Mouse (Mus musculus) midbrain, embryonic 11.5 days (tissue): ENCODE results near the gene Polr2a. TPM values are rescaled to one million over a fixed set of nuclear protein-coding genes. Genes with fewer than 3 reads are reported as not detected.
A peak's percentile ranks its signal among the peaks of the same experiment; 100 is the strongest.
"Not testable (repeated sequence)": the region's sequence is repeated elsewhere in the genome, so short reads cannot be mapped to it uniquely, and the experiment has no call there.

Experiments
- ATAC-seq: fragments of 200-750 bp; cut with Nextera tagmentation; 2 replicates; pipeline ENCODE4 v1.8.0; 2017; ENCODE audit warnings: moderate TSS enrichment, moderate library complexity; ENCODE audit not compliant: low FRiP score
- DNase-seq: peaks from one replicate; pipeline ENCODE4 v3.0.0; 2015; ENCODE audit warnings: low spot score; ENCODE audit errors: missing footprints
- H3K27ac ChIP-seq: fragments of 300-500 bp; sonication (generic); 2 replicates; pipeline ENCODE4 v1.5.1; 2014; ENCODE audit warnings: low read depth, low read length
- H3K27me3 ChIP-seq: fragments of 300-500 bp; sonication (generic); 2 replicates; pipeline ENCODE4 v1.6.1; 2014; ENCODE audit warnings: mild to moderate bottlenecking, low read length, moderate library complexity, mixed read lengths; ENCODE audit not compliant: control insufficient read depth, insufficient read depth
- H3K36me3 ChIP-seq: fragments of 300-500 bp; sonication (generic); 2 replicates; pipeline ENCODE4 v1.6.1; 2014; ENCODE audit warnings: mild to moderate bottlenecking, low read length, moderate library complexity, mixed read lengths; ENCODE audit not compliant: control insufficient read depth, insufficient read depth
- H3K4me1 ChIP-seq: fragments of 300-500 bp; sonication (generic); 2 replicates; pipeline ENCODE4 v1.6.1; 2014; ENCODE audit warnings: low read length; ENCODE audit not compliant: control insufficient read depth, insufficient read depth
- H3K4me2 ChIP-seq: fragments of 300-500 bp; sonication (generic); 2 replicates; pipeline ENCODE4 v1.6.1; 2014; ENCODE audit warnings: mild to moderate bottlenecking, moderate library complexity
- H3K4me3 ChIP-seq: fragments of 300-500 bp; sonication (generic); 2 replicates; pipeline ENCODE4 v1.5.1; 2014; ENCODE audit warnings: low read depth, low read length
- H3K9ac ChIP-seq: fragments of 300-500 bp; sonication (generic); 2 replicates; pipeline ENCODE4 v1.6.1; 2014; ENCODE audit warnings: low read length
- H3K9me3 ChIP-seq: fragments of 300-500 bp; sonication (generic); 2 replicates; pipeline ENCODE4 v1.6.1; 2016; ENCODE audit warnings: low read length; ENCODE audit not compliant: control insufficient read depth
- WGBS: fragments of 180-500 bp; shearing (Covaris S2); extraction: QIAGEN DNeasy Blood & Tissue Kit; methylation state at CpG from one replicate; pipeline ENCODE4 v1.1.7; 2014; 5-methylcytosine and 5-hydroxymethylcytosine counted together
- polyA plus RNA-seq: library from polyadenylated mRNA; unstranded; fragments of >200 nt; fragmentation: Nextera tagmentation; extraction: Ambion mirVana; gene quantifications from 2 replicates; pipeline ENCODE4 v1.2.1, GENCODE M21; 2014

The Polr2a gene
- polyA plus RNA-seq, 1 experiment from 2014 or later, result 54.1 TPM

- DNase-seq, H3K4me3 ChIP-seq, H3K27me3 ChIP-seq, H3K9ac ChIP-seq, H3K9me3 ChIP-seq, H3K27ac ChIP-seq, H3K4me2 ChIP-seq, H3K4me1 ChIP-seq, ATAC-seq: not testable (repeated sequence)
- peaks cover 20% of the 10 kb centered on the region for H3K36me3 ChIP-seq
- 70% methylated on average over 3 of the region's 3 CpGs for WGBS
Measured at GRCm38 (mm10) chr11:69731408-69731807, 27.0 kb downstream of the Polr2a start.

DNA sequence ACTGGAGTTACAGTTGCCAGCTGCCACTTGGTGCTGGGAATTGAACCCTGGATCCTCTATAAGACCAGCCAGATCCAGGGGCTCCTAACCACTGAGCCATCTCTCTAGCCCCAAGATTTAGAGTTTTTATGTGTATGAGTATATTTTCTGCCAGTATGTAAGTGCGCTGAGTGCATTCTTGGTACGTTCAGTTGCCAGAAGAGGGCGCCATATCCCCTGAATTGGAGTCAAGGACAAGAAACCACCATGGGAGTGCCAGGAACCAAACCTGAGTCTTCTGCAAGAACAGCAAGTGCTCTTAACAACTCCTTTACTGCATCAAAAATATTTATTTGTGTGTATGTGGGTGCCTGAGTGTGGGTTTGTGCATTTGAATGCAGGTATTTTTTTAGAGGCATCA, 29.4 kb downstream of the Polr2a start:
- no peak for ATAC-seq
- no peak overlapping the region for H3K4me3 ChIP-seq
- no peak overlapping the region for H3K9ac ChIP-seq
- 20% methylated on average over 3 of the region's 3 CpGs for WGBS
- DNase-seq, result no peak
- H3K27ac ChIP-seq, result no peak overlapping the region
- no peaks in the 10 kb centered on the region for H3K27me3 ChIP-seq
- peaks cover 1% of the 10 kb centered on the region; the same call in 1 of the 2 replicates for H3K36me3 ChIP-seq
- no peak overlapping the region for H3K4me2 ChIP-seq
- H3K9me3 ChIP-seq, result no peaks in the 10 kb centered on the region; the same call in 1 of the 2 replicates
- H3K4me1 ChIP-seq, result no peaks in the 10 kb centered on the region

- DNase-seq, result no peak
- H3K27ac ChIP-seq, result no peak overlapping the region
- no peaks in the 10 kb centered on the region; the same call in 1 of the 2 replicates for H3K9me3 ChIP-seq
- WGBS, result 45% methylated on average over 5 of the region's 5 CpGs
- H3K36me3 ChIP-seq, result no peaks in the 10 kb centered on the region
- no peak for ATAC-seq
- H3K27me3 ChIP-seq, result no peaks in the 10 kb centered on the region
- H3K4me1 ChIP-seq, result no peaks in the 10 kb centered on the region
- H3K4me2 ChIP-seq, result no peak overlapping the region
- H3K4me3 ChIP-seq, result no peak overlapping the region
- H3K9ac ChIP-seq, result no peak overlapping the region
Measured at GRCm38 (mm10) chr11:69725951-69726350, 32.5 kb downstream of the Polr2a start.

DNA sequence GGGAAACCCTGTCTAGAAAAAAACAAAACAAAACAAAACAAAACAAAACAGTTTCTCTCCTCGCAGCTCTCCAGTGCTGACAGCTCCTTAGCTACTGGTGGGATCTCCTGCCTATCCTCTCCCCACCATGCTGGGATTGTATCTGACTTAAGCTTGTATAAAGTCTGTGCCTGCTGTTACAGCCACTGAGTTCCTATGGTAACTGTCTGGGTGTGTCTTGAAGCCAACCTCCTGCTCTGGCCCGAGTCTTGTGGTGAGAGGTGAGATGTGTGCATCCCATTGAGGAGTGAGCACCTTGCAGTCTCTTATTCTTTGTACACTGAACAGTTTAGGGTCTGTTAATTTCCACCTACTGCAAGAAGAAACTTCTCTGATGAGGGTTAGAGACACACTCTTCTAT, 35.4 kb downstream of the Polr2a start:
- Histone ChIP-seq H3K4me1 (no peaks in the 10 kb centered on the region), H3K9me3 (no peaks in the 10 kb centered on the region), H3K36me3 (no peaks in the 10 kb centered on the region), H3K4me3 (no peak overlapping the region), H3K9ac (no peak overlapping the region), H3K4me2 (no peak overlapping the region), H3K27me3 (no peaks in the 10 kb centered on the region), H3K27ac (no peak overlapping the region)
- ATAC-seq, result no peak
- 47% methylated on average over 2 of the region's 2 CpGs for WGBS
- DNase-seq, result no peak

- DNase-seq (no peak), ATAC-seq (no peak)
- no peaks in the 10 kb centered on the region for H3K4me1 ChIP-seq
- no peaks in the 10 kb centered on the region for H3K27me3 ChIP-seq
- no peaks in the 10 kb centered on the region for H3K9me3 ChIP-seq
- H3K4me3 ChIP-seq, result no peak overlapping the region
- no peaks in the 10 kb centered on the region for H3K36me3 ChIP-seq
- WGBS, result 80% methylated on average over 6 of the region's 6 CpGs
- no peak overlapping the region for H3K9ac ChIP-seq
- H3K27ac ChIP-seq, result no peak overlapping the region
- no peak overlapping the region for H3K4me2 ChIP-seq
Measured at GRCm38 (mm10) chr11:69720852-69721251, 37.6 kb downstream of the Polr2a start.

DNA sequence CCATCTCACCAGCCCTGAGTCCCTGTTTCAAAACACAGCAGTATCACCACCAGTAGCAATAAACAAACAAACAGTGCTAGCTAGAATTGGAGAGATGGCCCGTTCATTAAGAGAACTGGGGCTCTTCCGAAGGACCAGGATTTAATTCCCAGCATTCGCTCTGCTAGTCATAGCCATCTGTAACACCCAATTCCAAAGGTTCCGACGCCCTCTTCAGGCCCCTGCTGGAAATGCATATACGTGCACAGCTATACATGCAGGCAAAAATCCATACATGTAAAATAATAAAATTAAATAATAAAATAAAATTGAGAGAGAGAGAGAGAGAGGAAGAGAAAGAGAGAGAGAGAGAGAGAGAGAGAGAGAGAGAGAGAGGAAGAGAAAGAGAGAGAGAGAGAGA, 39.0 kb downstream of the Polr2a start:
- Histone ChIP-seq H3K4me1 (no peaks in the 10 kb centered on the region), H3K4me3 (no peak overlapping the region), H3K36me3 (no peaks in the 10 kb centered on the region), H3K4me2 (no peak overlapping the region), H3K27ac (no peak overlapping the region), H3K9ac (no peak overlapping the region), H3K9me3 (no peaks in the 10 kb centered on the region), H3K27me3 (no peaks in the 10 kb centered on the region)
- 72% methylated on average over 6 of the region's 6 CpGs for WGBS
- ATAC-seq (no peak), DNase-seq (no peak)

GRCm38 (mm10) chr11:69718661-69719060, 39.8 kb downstream of the Polr2a start:
- Histone ChIP-seq H3K4me3 (no peak overlapping the region), H3K9me3 (no peaks in the 10 kb centered on the region), H3K9ac (no peak overlapping the region), H3K27ac (no peak overlapping the region), H3K36me3 (no peaks in the 10 kb centered on the region), H3K27me3 (no peaks in the 10 kb centered on the region), H3K4me1 (no peaks in the 10 kb centered on the region), H3K4me2 (no peak overlapping the region)
- 36% methylated on average over 15 of the region's 15 CpGs for WGBS
- ATAC-seq, result no peak
- DNase-seq, result no peak

DNA sequence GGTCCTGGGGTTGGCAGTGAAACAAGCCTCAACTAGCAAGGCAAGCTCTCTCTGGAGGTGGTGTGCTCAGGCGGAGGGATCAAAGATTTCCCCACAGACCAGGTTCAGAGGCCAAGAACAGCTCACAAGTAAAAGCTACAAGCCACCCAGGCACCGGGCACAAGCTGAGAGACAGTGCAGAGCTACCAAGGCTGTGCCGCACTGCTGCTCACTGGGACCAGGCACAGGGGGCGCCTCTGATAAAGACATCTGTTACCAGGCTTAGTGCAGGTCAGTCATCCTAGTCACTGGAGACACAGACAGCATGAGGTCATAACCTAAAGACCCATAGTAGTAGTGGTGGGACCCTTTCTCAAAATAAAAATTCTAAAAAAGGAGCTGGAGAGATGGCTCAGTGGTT, 41.5 kb downstream of the Polr2a start:
- ATAC-seq, result no peak
- H3K27ac ChIP-seq, result no peak overlapping the region
- WGBS, result 68% methylated on average over 4 of the region's 4 CpGs
- H3K9me3 ChIP-seq, result no peaks in the 10 kb centered on the region
- DNase-seq, result peak; percentile 64
- no peaks in the 10 kb centered on the region for H3K36me3 ChIP-seq
- no peak overlapping the region for H3K9ac ChIP-seq
- no peaks in the 10 kb centered on the region for H3K27me3 ChIP-seq
- H3K4me2 ChIP-seq, result no peak overlapping the region
- no peaks in the 10 kb centered on the region for H3K4me1 ChIP-seq
- H3K4me3 ChIP-seq, result no peak overlapping the region

DNA sequence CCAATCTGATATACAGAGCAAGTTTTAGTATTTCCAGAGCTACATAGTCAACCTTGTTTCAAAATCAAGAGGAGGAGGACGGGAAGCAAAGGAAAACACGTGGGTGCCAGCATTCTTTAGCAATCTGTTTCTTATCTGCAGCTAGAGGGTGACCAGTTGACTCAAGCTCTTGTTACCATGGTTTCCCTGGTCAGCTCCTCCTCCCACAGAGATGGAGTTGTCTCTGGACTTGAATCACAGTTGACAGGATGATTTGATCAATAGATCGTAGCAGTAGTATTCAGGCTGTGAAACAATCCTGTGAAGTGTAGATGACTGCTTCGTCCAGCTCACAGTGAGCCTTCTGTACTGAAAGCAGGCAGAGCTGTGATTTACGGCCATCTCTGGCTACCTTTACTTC, 42.5 kb downstream of the Polr2a start:
- H3K27ac ChIP-seq, result no peak overlapping the region
- H3K9me3 ChIP-seq, result no peaks in the 10 kb centered on the region
- H3K4me1 ChIP-seq, result no peaks in the 10 kb centered on the region
- no peak overlapping the region for H3K9ac ChIP-seq
- WGBS, result 35% methylated on average over 5 of the region's 5 CpGs
- H3K27me3 ChIP-seq, result no peaks in the 10 kb centered on the region
- H3K36me3 ChIP-seq, result no peaks in the 10 kb centered on the region
- H3K4me3 ChIP-seq, result no peak overlapping the region
- ATAC-seq (no peak), DNase-seq (peak; percentile 83)
- no peak overlapping the region for H3K4me2 ChIP-seq

GRCm38 (mm10) chr11:69715482-69715881, 43.0 kb downstream of the Polr2a start:
- Histone ChIP-seq H3K4me2 (no peak overlapping the region), H3K9ac (no peak overlapping the region), H3K27ac (no peak overlapping the region), H3K27me3 (no peaks in the 10 kb centered on the region), H3K4me1 (no peaks in the 10 kb centered on the region), H3K36me3 (no peaks in the 10 kb centered on the region), H3K9me3 (no peaks in the 10 kb centered on the region), H3K4me3 (no peak overlapping the region)
- DNase-seq (peak; percentile 83), ATAC-seq (no peak)
- 61% methylated on average over 9 of the region's 9 CpGs for WGBS
